ENCODE assay signal across 8 mouse cellular contexts in the genomic region with DNA sequence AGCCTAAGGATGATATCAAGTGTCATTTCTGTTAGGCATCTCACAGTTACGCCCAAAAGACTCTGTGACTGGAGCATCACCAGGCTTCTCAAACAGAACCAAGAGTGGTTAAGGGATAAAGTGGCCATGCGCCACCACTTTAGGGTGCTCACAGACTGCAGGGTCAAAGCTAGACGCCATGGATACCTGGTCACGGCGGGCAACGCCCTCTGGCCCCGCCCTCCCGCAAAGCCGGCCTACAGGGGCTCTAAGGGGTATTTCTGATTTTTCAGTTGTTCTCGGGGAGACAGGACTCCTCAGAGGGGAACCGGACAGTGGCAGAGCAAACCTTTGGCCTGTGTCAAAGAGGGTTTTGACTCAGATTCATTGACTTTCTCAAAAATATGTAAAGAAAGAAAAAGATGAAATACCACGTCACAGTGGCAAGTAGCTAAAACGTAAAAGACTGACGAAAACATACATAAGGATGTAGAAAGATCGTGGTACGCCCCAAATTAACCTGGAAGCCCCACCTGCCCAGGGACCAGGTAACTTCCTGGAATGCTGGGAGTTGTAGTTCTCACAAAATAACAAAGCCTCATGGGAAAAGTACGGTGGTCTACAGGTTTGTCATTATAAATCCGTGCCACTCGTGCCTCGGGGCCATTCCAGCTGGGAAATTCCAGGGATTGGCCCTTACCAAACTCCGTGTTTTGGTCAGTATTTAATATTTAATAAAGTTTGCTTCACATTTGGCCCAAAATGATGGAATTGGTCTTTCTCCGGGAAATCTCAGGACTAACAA.
DNase-seq lines count a peak whose midpoint lies in the region; ATAC-seq and TF ChIP-seq lines count a peak whose summit lies in the region.

No protein-coding gene starts in this region.

- TF ChIP-seq CTCF in left cerebral cortex, adult 2 months (IDR thresholded peaks at IDR 0.05) = no peak

- peaks cover 4% of the 10 kb centered on the region; the same call in 1 of the 2 replicates for H3K27me3 ChIP-seq in intestine, embryonic 15.5 days (replicated peaks)
- peaks cover 33% of the 10 kb centered on the region for H3K27me3 ChIP-seq in liver, embryonic 12.5 days (replicated peaks)

- H3K4me3 ChIP-seq in left cerebral cortex, adult 2 months = peak overlapping the region; percentile 20
- H3K4me3 ChIP-seq in intestine, embryonic 15.5 days (replicated peaks) = peak overlapping the region; percentile 37
- H3K4me3 ChIP-seq in liver, embryonic 12.5 days = peak overlapping the region; percentile 30

- 0 out of 2 replicates have a peak overlapping the region, but pooled peaks have one; percentile 21 for H3K9ac ChIP-seq in intestine, embryonic 15.5 days
- no peak overlapping the region for H3K9ac ChIP-seq in liver, embryonic 12.5 days

- no peaks in the 10 kb centered on the region for H3K4me1 ChIP-seq in intestine, embryonic 15.5 days (replicated peaks)
- H3K4me1 ChIP-seq in liver, embryonic 12.5 days = 0 out of 2 replicates have a peak, but pooled peaks cover 3% of the 10 kb centered on the region

- peak; percentile 27 to 39 for DNase-seq in left cerebral cortex, adult 2 months (ENCODE audit: extremely low spot score in 1 of 2, low spot score in 2 of 2)
- no peak for DNase-seq in left cerebral cortex, adult 11 months (ENCODE audit: low spot score)
- peak; percentile 40 for DNase-seq in embryo, embryonic 10 days (ENCODE audit: low spot score)
- peak; percentile 6 for DNase-seq in ovary, postnatal 36 days (ENCODE audit: low spot score)
- DNase-seq in thymus, postnatal 14 days = no peak

- no peaks in the 10 kb centered on the region for H3K9me3 ChIP-seq in intestine, embryonic 15.5 days
- no peaks in the 10 kb centered on the region for H3K9me3 ChIP-seq in liver, embryonic 12.5 days (replicated peaks)

- ATAC-seq in intestine, embryonic 15.5 days = peak; percentile 90
- ATAC-seq in liver, embryonic 12.5 days = no peak
- ATAC-seq in inflammation-experienced regulatory T-cells, adult 6 months = no peak

- WGBS in intestine, embryonic 15.5 days = 10% methylated on average over 22 of the region's 22 CpGs
- WGBS in liver, embryonic 12.5 days (ENCODE audit: insufficient replicate concordance) = 12% methylated on average over 22 of the region's 22 CpGs

- peak overlapping the region; percentile 60 for H3K4me2 ChIP-seq in intestine, embryonic 15.5 days (replicated peaks)
- peak overlapping the region; percentile 47 for H3K4me2 ChIP-seq in liver, embryonic 12.5 days

- no peaks in the 10 kb centered on the region for H3K36me3 ChIP-seq in intestine, embryonic 15.5 days
- no peaks in the 10 kb centered on the region for H3K36me3 ChIP-seq in liver, embryonic 12.5 days

- 0 out of 2 replicates have a peak overlapping the region, but pooled peaks have one; percentile 4 for H3K27ac ChIP-seq in left cerebral cortex, adult 2 months
- no peak overlapping the region for H3K27ac ChIP-seq in intestine, embryonic 15.5 days
- no peak overlapping the region for H3K27ac ChIP-seq in liver, embryonic 12.5 days

- intact Hi-C loops in left cerebral cortex, adult 2 months (cut with DNase I) = loop anchor here (5.0 kb wide), 1 partner anchor 111 kb away; no protein-coding TSS in a partner anchor

Comparison
In these comparisons a context has a peak if more than half of its experiments do, and no peak if none do; other contexts are left out.
1. DNase-seq: peak in left cerebral cortex, adult 2 months (2 of 2), embryo, embryonic 10 days (single experiment) and ovary, postnatal 36 days (single experiment); none in left cerebral cortex, adult 11 months (single experiment) and thymus, postnatal 14 days (single experiment).
2. Peak in every context shown above with its lines, with median percentiles within 50 percentile points of each other: H3K4me3 ChIP-seq.